Mouse (Mus musculus): ENCODE measurements around the gene Pik3cd.

- TF ChIP-seq CTCF (IDR thresholded peaks at IDR 0.05; ENCODE audit: control insufficient read depth, insufficient read depth, low read length) (no peak), POLR2A (IDR thresholded peaks at IDR 0.05; ENCODE audit: borderline replicate concordance, control insufficient read depth, low read depth, low read length) (no peak)
These were observed 60.4 kb downstream of the Pik3cd start for GRCm38 (mm10) chr4:149641956-149642355.
